Mouse (Mus musculus): ENCODE measurements around the gene Tspan18.
A peak's percentile ranks its signal among the peaks of the same experiment; 100 is the strongest.

Tspan18 gene

GRCm38 (mm10) chr2:93152883-93153491 lies 181.3 kb downstream of the Tspan18 start:
- peak; percentile 97 for DNase-seq

DNA sequence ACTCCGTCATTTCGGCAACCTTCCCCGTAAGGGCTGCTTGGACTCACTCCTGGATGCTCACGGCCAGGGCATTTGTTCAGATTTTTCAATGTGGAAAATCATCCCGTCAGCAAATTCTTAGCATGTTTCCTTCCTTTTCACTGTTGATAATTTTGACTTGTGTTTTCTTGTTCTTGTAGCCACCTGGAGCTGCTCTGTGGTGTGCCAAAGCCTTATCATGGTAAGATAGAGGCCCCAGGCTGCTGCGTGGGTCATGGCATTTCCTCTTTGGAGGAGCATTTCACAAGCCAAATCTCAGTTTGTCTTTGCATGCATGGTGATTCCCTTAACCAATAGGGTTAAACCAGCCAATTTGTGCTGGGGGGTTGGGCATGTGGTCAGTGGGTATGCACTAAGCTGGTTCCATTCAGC lies 182.1 kb downstream of the Tspan18 start:
- DNase-seq: peak; percentile 77

Data from cerebellum, adult 9-11 months (tissue).